Mouse (Mus musculus) lung, adult 2 months (tissue): ENCODE measurements around the gene Cpa4.

Source experiments
- CTCF ChIP-seq: fragments of 200-500 bp; IDR thresholded peaks from 2 replicates; pipeline ENCODE4 v1.5.1; 2011; ENCODE audit warnings: mild to moderate bottlenecking, low read length, control low read depth; ENCODE audit not compliant: insufficient read depth
- POLR2A ChIP-seq: fragments of 200-500 bp; IDR thresholded peaks from 2 replicates; pipeline ENCODE4 v1.6.1; 2011; ENCODE audit warnings: low read depth, mild to moderate bottlenecking, control low read depth, low read length, borderline replicate concordance; ENCODE audit errors: extremely low read depth

- TF ChIP-seq CTCF, result no peak
- no peak for TF ChIP-seq POLR2A
Observed at GRCm38 (mm10) chr6:30596230-30596898, 28.2 kb downstream of the Cpa4 start.
